Mouse (Mus musculus) frontal cortex, adult (tissue): Measurements from ENCODE around the gene Npr3.

ENCODE experiments used
- ATAC-seq: cut with Nextera tagmentation; 2 replicates; pipeline ENCODE4 v1.9.2; 2017; ENCODE audit warnings: mild to moderate bottlenecking, moderate library complexity, mixed read lengths; ENCODE audit not compliant: low TSS enrichment

Gene Npr3

GRCm38 (mm10) chr15:11906571-11907531 lies at the start of gene Npr3:
Gene Npr3, minus strand, starts transcription at chr15:11907287.
- peak; percentile 43 for ATAC-seq

- no peak for ATAC-seq
Measured at GRCm38 (mm10) chr15:11956129-11956528, 49.0 kb upstream of the Npr3 start.

- no peak for ATAC-seq
Measured at GRCm38 (mm10) chr15:11954190-11954589, 47.1 kb upstream of the Npr3 start.

- no peak for ATAC-seq
Measured at GRCm38 (mm10) chr15:11952159-11952558, 45.1 kb upstream of the Npr3 start.

GRCm38 (mm10) chr15:11951181-11951580 lies 44.1 kb upstream of the Npr3 start:
- ATAC-seq = no peak

GRCm38 (mm10) chr15:11950144-11950543 lies 43.1 kb upstream of the Npr3 start:
- no peak for ATAC-seq

- no peak for ATAC-seq
Measured at GRCm38 (mm10) chr15:11949490-11949889, 42.4 kb upstream of the Npr3 start.

GRCm38 (mm10) chr15:11940855-11941254 lies 33.8 kb upstream of the Npr3 start:
- no peak for ATAC-seq

- no peak for ATAC-seq
Measured at GRCm38 (mm10) chr15:11927742-11928141, 20.7 kb upstream of the Npr3 start.

GRCm38 (mm10) chr15:11914101-11914500 lies 7.0 kb upstream of the Npr3 start:
- ATAC-seq = no peak

- ATAC-seq = peak; percentile 56; the same call in 1 of the 2 replicates
Measured at GRCm38 (mm10) chr15:11909875-11910274, 2.8 kb upstream of the Npr3 start.

- ATAC-seq = no peak
Measured at GRCm38 (mm10) chr15:11908166-11908565, 1.1 kb upstream of the Npr3 start.

GRCm38 (mm10) chr15:11906021-11906570 lies 991 bp downstream of the Npr3 start:
- 0 out of 2 replicates have a peak, but pooled peaks have one; percentile 4 for ATAC-seq

GRCm38 (mm10) chr15:11904848-11905672 lies 2.0 kb downstream of the Npr3 start:
- peak; percentile 28 for ATAC-seq

- peak; percentile 47 for ATAC-seq
Measured at GRCm38 (mm10) chr15:11904043-11904847, 2.8 kb downstream of the Npr3 start.

- peak; percentile 4; the same call in 1 of the 2 replicates for ATAC-seq
Measured at GRCm38 (mm10) chr15:11903196-11904042, 3.7 kb downstream of the Npr3 start.

- ATAC-seq = no peak
Measured at GRCm38 (mm10) chr15:11897617-11898016, 9.5 kb downstream of the Npr3 start.

- no peak for ATAC-seq
Measured at GRCm38 (mm10) chr15:11897162-11897561, 9.9 kb downstream of the Npr3 start.

GRCm38 (mm10) chr15:11893969-11894368 lies 13.1 kb downstream of the Npr3 start:
- ATAC-seq = no peak

- no peak for ATAC-seq
Measured at GRCm38 (mm10) chr15:11891395-11891794, 15.7 kb downstream of the Npr3 start.
